Mouse (Mus musculus) lung, adult 2 months (tissue): ENCODE measurements around the gene Gm28053.

ENCODE experiments used
- CTCF ChIP-seq: fragments of 200-500 bp; IDR thresholded peaks from 2 replicates; pipeline ENCODE4 v1.5.1; 2011; ENCODE audit warnings: mild to moderate bottlenecking, low read length, control low read depth; ENCODE audit not compliant: insufficient read depth
- POLR2A ChIP-seq: fragments of 200-500 bp; IDR thresholded peaks from 2 replicates; pipeline ENCODE4 v1.6.1; 2011; ENCODE audit warnings: low read depth, mild to moderate bottlenecking, control low read depth, low read length, borderline replicate concordance; ENCODE audit errors: extremely low read depth

- TF ChIP-seq CTCF (no peak), POLR2A (0 out of 2 replicates have a peak, but pooled peaks have one; percentile 19)
These were observed 33.6 kb upstream of the Gm28053 start for GRCm38 (mm10) chr6:48684806-48685205.
